Mouse (Mus musculus) limb, embryonic 11.5 days (tissue): ENCODE data around the gene Nod1. TPM values are rescaled to one million over a fixed set of nuclear protein-coding genes. Genes with fewer than 3 reads are reported as not detected.

ENCODE experiments used
- ATAC-seq: fragments of 200-750 bp; cut with Nextera tagmentation; 2 replicates; pipeline ENCODE4 v1.8.0; 2017; ENCODE audit warnings: low read depth; ENCODE audit not compliant: insufficient number of reproducible peaks, low FRiP score, low TSS enrichment
- DNase-seq: peaks from one replicate; pipeline ENCODE4 v3.0.0-alpha.2; 2015; ENCODE audit warnings: low spot score
- H3K27ac ChIP-seq: fragments of 300-500 bp; sonication (generic); replicated peaks from 2 replicates; pipeline ENCODE4 v1.5.1; 2014; ENCODE audit warnings: low read depth, mild to moderate bottlenecking, low read length
- H3K27me3 ChIP-seq: fragments of 300-500 bp; sonication (generic); 2 replicates; pipeline ENCODE4 v1.6.1; 2014; ENCODE audit warnings: mild to moderate bottlenecking, low read length, mixed read lengths; ENCODE audit not compliant: control insufficient read depth, insufficient read depth
- H3K36me3 ChIP-seq: fragments of 300-500 bp; sonication (generic); 2 replicates; pipeline ENCODE4 v1.6.1; 2014; ENCODE audit warnings: mild to moderate bottlenecking, low read length, moderate library complexity, mixed read lengths; ENCODE audit not compliant: control insufficient read depth, insufficient read depth
- H3K4me1 ChIP-seq: fragments of 300-500 bp; sonication (generic); 2 replicates; pipeline ENCODE4 v1.6.1; 2014; ENCODE audit warnings: low read length, mixed read lengths; ENCODE audit not compliant: control insufficient read depth, insufficient read depth
- H3K4me2 ChIP-seq: fragments of 300-500 bp; sonication (generic); 2 replicates; pipeline ENCODE4 v1.6.1; 2014; ENCODE audit warnings: low read depth, mild to moderate bottlenecking, moderate library complexity; ENCODE audit not compliant: severe bottlenecking
- H3K4me3 ChIP-seq: fragments of 300-500 bp; sonication (generic); 2 replicates; pipeline ENCODE4 v1.5.1; 2014; ENCODE audit warnings: low read depth, low read length
- H3K9ac ChIP-seq: fragments of 300-500 bp; sonication (generic); 2 replicates; pipeline ENCODE4 v1.6.1; 2014; ENCODE audit warnings: mild to moderate bottlenecking, low read length
- H3K9me3 ChIP-seq: fragments of 300-500 bp; sonication (generic); 2 replicates; pipeline ENCODE4 v1.6.1; 2016; ENCODE audit warnings: low read length; ENCODE audit not compliant: control insufficient read depth
- WGBS: fragments of 180-500 bp; shearing (Covaris S2); extraction: QIAGEN DNeasy Blood & Tissue Kit; methylation state at CpG from one replicate; pipeline ENCODE4 v1.1.7; 2014; 5-methylcytosine and 5-hydroxymethylcytosine counted together
- polyA plus RNA-seq: library from polyadenylated mRNA; unstranded; fragments of >200 nt; fragmentation: Nextera tagmentation; extraction: Ambion mirVana; gene quantifications from 2 replicates; pipeline ENCODE4 v1.2.1, GENCODE M21; 2014

The Nod1 gene
- 2.2 and 2.4 TPM in 2 replicates for polyA plus RNA-seq

DNA sequence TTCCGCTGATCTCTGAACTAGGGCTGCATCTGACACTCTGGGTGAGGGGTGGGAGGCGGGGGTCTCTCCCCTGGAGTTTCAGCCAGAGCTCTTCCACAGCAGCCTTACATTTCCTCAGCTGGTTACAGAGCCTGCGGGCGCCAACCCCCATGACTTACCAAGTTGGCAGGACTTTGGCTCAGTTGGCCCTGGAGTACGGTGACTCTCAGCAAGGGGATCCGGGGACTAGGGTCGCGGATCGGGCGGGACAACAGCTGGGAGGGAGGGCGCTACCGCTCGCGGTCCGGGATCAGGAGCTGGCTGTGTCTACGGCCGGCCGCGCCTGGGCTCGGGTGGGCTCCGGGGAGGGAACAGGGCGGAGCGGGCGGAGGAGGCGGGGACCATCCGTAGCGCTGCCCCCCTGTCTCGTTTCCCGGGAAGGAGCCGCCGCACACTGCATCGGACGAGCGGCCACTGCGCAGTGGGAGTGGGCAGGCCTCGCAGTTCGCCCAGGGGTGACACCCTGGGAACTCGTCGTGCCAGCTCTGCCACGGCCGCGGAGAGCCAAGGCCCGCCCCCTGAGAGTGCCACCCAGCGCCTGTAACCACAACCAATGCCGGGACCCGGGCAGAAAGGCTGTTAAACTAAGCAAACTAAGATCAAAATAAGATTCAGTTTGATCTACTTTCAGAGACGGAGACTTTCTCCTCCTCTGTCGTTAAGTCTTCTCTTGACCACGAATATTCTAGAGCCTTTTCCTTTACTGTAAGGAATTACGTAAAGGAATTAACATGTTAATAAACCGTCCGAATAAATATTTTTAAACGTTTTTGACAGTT, at the start of gene Nod1:
Nod1 (minus strand) TSS at position 502 of the 818 bp plus-strand sequence.
- H3K4me1 ChIP-seq = no peaks in the 10 kb centered on the region
- whole genome bisulfite sequencing = 2% methylated on average over 53 of the region's 53 CpGs
- peak within 1 kb of the TSS; percentile 67 for H3K9ac ChIP-seq
- H3K27ac ChIP-seq = no peak within 1 kb of the TSS
- H3K4me2 ChIP-seq = peak within 1 kb of the TSS; percentile 77
- no peaks in the 10 kb centered on the region for H3K36me3 ChIP-seq
- H3K9me3 ChIP-seq = no peaks in the 10 kb centered on the region
- DNase-seq = peak; percentile 76
- ATAC-seq = peak; percentile 74
- no peaks in the 10 kb centered on the region for H3K27me3 ChIP-seq
- peak within 1 kb of the TSS; percentile 59 for H3K4me3 ChIP-seq

GRCm38 (mm10) chr6:55021806-55022205, 49.4 kb upstream of the Nod1 start:
- H3K9ac ChIP-seq = no peak overlapping the region
- WGBS = 93% methylated on average over 7 of the region's 7 CpGs
- no peak overlapping the region for H3K27ac ChIP-seq
- no peaks in the 10 kb centered on the region for H3K36me3 ChIP-seq
- no peaks in the 10 kb centered on the region for H3K27me3 ChIP-seq
- ATAC-seq (no peak), DNase-seq (no peak)
- no peak overlapping the region for H3K4me2 ChIP-seq
- H3K9me3 ChIP-seq = no peaks in the 10 kb centered on the region
- no peaks in the 10 kb centered on the region for H3K4me1 ChIP-seq
- no peak overlapping the region for H3K4me3 ChIP-seq

GRCm38 (mm10) chr6:55018417-55018816, 46.0 kb upstream of the Nod1 start:
- H3K4me3 ChIP-seq = no peak overlapping the region
- no peaks in the 10 kb centered on the region for H3K9me3 ChIP-seq
- H3K27me3 ChIP-seq = no peaks in the 10 kb centered on the region
- no peak overlapping the region for H3K27ac ChIP-seq
- WGBS = 75% methylated on average over 2 of the region's 2 CpGs
- no peak overlapping the region for H3K4me2 ChIP-seq
- DNase-seq (no peak), ATAC-seq (no peak)
- H3K4me1 ChIP-seq = no peaks in the 10 kb centered on the region
- H3K9ac ChIP-seq = no peak overlapping the region
- H3K36me3 ChIP-seq = no peaks in the 10 kb centered on the region

GRCm38 (mm10) chr6:55016710-55017583, 44.5 kb upstream of the Nod1 start:
- H3K27me3 ChIP-seq = no peaks in the 10 kb centered on the region
- H3K9ac ChIP-seq = no peak overlapping the region
- no peak overlapping the region for H3K4me2 ChIP-seq
- 29% methylated on average over 15 of the region's 15 CpGs for WGBS
- ATAC-seq (no peak), DNase-seq (peak; percentile 78)
- H3K4me1 ChIP-seq = no peaks in the 10 kb centered on the region
- no peaks in the 10 kb centered on the region for H3K36me3 ChIP-seq
- H3K4me3 ChIP-seq = no peak overlapping the region
- H3K27ac ChIP-seq = no peak overlapping the region
- H3K9me3 ChIP-seq = no peaks in the 10 kb centered on the region

GRCm38 (mm10) chr6:55016236-55016635, 43.8 kb upstream of the Nod1 start:
- DNase-seq (peak; percentile 42), ATAC-seq (no peak)
- H3K36me3 ChIP-seq = no peaks in the 10 kb centered on the region
- no peak overlapping the region for H3K4me3 ChIP-seq
- no peak overlapping the region for H3K27ac ChIP-seq
- 22% methylated on average over 5 of the region's 5 CpGs for WGBS
- no peaks in the 10 kb centered on the region for H3K9me3 ChIP-seq
- H3K27me3 ChIP-seq = no peaks in the 10 kb centered on the region
- no peak overlapping the region for H3K9ac ChIP-seq
- no peaks in the 10 kb centered on the region for H3K4me1 ChIP-seq
- no peak overlapping the region for H3K4me2 ChIP-seq

GRCm38 (mm10) chr6:55014184-55014583, 41.8 kb upstream of the Nod1 start:
- Histone ChIP-seq H3K27me3 (no peaks in the 10 kb centered on the region), H3K9me3 (no peaks in the 10 kb centered on the region), H3K9ac (no peak overlapping the region), H3K4me2 (no peak overlapping the region), H3K4me1 (no peaks in the 10 kb centered on the region), H3K27ac (no peak overlapping the region), H3K4me3 (no peak overlapping the region), H3K36me3 (no peaks in the 10 kb centered on the region)
- ATAC-seq = no peak
- WGBS = 94% methylated on average over 3 of the region's 3 CpGs
- DNase-seq = no peak

DNA sequence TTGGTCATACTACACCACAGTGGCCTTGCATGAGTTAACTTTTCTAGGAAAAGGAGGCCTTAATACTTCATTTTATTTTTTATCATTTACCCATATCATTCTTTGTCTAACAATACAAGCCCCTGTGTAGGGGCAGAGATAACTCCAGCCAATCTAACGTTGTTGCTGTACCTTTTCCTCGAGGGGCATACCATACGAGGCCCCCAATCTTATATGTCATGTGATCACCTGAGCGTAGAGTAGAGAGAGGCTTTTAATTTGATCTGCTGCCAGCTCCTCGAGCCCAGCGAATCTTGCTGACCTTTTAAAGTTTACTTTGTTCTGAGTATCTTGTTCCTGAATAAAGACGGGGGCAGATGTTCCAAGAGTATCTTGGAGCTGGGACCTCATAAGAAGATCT, 40.1 kb upstream of the Nod1 start:
- ATAC-seq (no peak), DNase-seq (no peak)
- no peaks in the 10 kb centered on the region for H3K36me3 ChIP-seq
- no peak overlapping the region for H3K4me2 ChIP-seq
- no peaks in the 10 kb centered on the region for H3K27me3 ChIP-seq
- H3K9ac ChIP-seq = no peak overlapping the region
- 89% methylated on average over 7 of the region's 7 CpGs for WGBS
- no peaks in the 10 kb centered on the region for H3K4me1 ChIP-seq
- no peak overlapping the region for H3K4me3 ChIP-seq
- H3K27ac ChIP-seq = no peak overlapping the region
- H3K9me3 ChIP-seq = no peaks in the 10 kb centered on the region

DNA sequence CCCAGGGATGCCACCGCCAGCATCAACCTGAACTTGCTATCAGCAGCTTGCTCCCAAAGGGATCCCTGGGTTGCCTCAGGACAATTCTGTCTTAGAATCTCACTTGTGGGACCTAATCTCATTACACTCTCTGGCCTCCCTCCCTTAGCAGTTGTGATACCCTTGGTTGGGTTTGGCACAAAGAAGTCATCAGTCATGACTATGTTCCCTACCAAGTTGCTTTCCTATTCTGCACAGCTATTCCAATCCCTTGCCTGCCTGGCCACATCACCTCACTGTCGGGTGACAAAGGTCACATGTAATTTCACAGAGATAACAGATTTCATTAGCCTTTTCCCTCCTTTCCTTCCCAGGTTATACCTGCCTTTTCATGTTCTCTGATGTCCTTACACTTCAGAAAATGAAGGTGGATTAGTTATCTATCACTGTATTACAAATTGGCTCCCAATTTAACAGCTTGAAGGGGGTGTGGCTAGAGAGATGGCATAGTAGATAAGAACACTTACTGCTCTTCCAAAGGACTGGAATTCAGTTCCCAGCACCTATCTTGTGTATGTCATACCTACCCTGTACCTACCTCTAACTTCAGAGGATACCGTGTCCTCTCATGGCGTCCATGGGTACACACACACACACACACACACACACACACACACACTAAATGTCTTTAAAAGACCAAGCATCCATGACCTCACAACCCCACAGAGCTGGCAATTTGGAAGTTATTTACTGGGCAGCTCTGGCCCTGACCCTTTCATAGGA, 38.1 kb upstream of the Nod1 start:
- ATAC-seq (no peak), DNase-seq (no peak)
- H3K9me3 ChIP-seq = no peaks in the 10 kb centered on the region
- no peak overlapping the region for H3K4me3 ChIP-seq
- H3K36me3 ChIP-seq = no peaks in the 10 kb centered on the region
- no peak overlapping the region for H3K9ac ChIP-seq
- H3K27ac ChIP-seq = peak overlapping the region; percentile 89
- H3K4me2 ChIP-seq = 0 out of 2 replicates have a peak overlapping the region, but pooled peaks have one; percentile 24
- no peaks in the 10 kb centered on the region for H3K27me3 ChIP-seq
- no peaks in the 10 kb centered on the region for H3K4me1 ChIP-seq
- 62% methylated on average over 4 of the region's 4 CpGs for WGBS
